Mouse (Mus musculus) C2C12 (cell line): Measurements from ENCODE around the gene Rmi2. TPM values are rescaled to one million over a fixed set of nuclear protein-coding genes. Genes with fewer than 3 reads are reported as not detected.

ENCODE experiments used
- H3K27me3 ChIP-seq: one replicate; pipeline ENCODE4 v1.6.1; 2011; ENCODE audit not compliant: control insufficient read depth, insufficient read depth, insufficient read length
- H3K36me3 ChIP-seq: one replicate; pipeline ENCODE4 v1.6.1; 2011; ENCODE audit not compliant: control insufficient read depth, insufficient read depth
- H3K4me3 ChIP-seq: one replicate; pipeline ENCODE4 v1.5.1; 2011; ENCODE audit warnings: mild to moderate bottlenecking, control low read depth; ENCODE audit not compliant: poor library complexity, insufficient read depth, severe bottlenecking
- H3K79me2 ChIP-seq: one replicate; pipeline ENCODE4 v1.6.1; 2011; ENCODE audit not compliant: control insufficient read depth, insufficient read depth
- H3K79me3 ChIP-seq: one replicate; pipeline ENCODE4 v1.6.1; 2011; ENCODE audit warnings: low read depth, control low read depth
- H3ac ChIP-seq: one replicate; pipeline ENCODE3; 2011; ENCODE audit warnings: low read depth; ENCODE audit not compliant: control insufficient read depth, insufficient read length
- CEBPB ChIP-seq: IDR thresholded peaks from one replicate; pipeline ENCODE4 v1.6.1; 2011; ENCODE audit warnings: low read depth, mild to moderate bottlenecking, control low read depth, moderate library complexity
- CTCF ChIP-seq: IDR thresholded peaks from one replicate; pipeline ENCODE4 v1.5.1; 2011; ENCODE audit not compliant: control insufficient read depth, insufficient read depth, insufficient read length
- FOSL1 ChIP-seq: IDR thresholded peaks from one replicate; pipeline ENCODE4 v1.8.0; 2011; ENCODE audit warnings: mild to moderate bottlenecking, low read length; ENCODE audit not compliant: poor library complexity, insufficient read depth, severe bottlenecking
- MAX ChIP-seq: IDR thresholded peaks from one replicate; pipeline ENCODE4 v1.6.1; 2011; ENCODE audit warnings: mild to moderate bottlenecking, control low read depth
- MYOD1 ChIP-seq: IDR thresholded peaks from one replicate; pipeline ENCODE4 v1.6.1; 2011; ENCODE audit warnings: low read depth; ENCODE audit not compliant: control insufficient read depth, insufficient read length
- MYOG ChIP-seq: IDR thresholded peaks from one replicate; pipeline ENCODE4 v1.6.1; 2011; ENCODE audit not compliant: control insufficient read depth, insufficient read length; ENCODE audit errors: extremely low read depth
- USF1 ChIP-seq: IDR thresholded peaks from one replicate; pipeline ENCODE4 v1.6.1; 2011; ENCODE audit warnings: low read depth, mild to moderate bottlenecking, control low read depth, moderate library complexity
- polyA plus RNA-seq: library from polyadenylated mRNA; unstranded; fragments of >200 nt; fragmentation: generic; extraction: Trizol; gene quantifications from one replicate; pipeline ENCODE4 v1.2.1, GENCODE M21; 2012; ENCODE audit warnings: missing spikeins

Gene Rmi2
- polyA plus RNA-seq, 1 experiment = 2.5 TPM

- TF ChIP-seq CEBPB (no peak), CTCF (no peak)
- Histone ChIP-seq H3K79me3 (no peaks in the 10 kb centered on the region), H3K27me3 (no peaks in the 10 kb centered on the region), H3K4me3 (no peak overlapping the region), H3K36me3 (no peaks in the 10 kb centered on the region), H3K79me2 (no peaks in the 10 kb centered on the region), H3ac (no peak overlapping the region)
These were observed 70.8 kb downstream of the Rmi2 start for GRCm38 (mm10) chr16:10905661-10906113.

DNA sequence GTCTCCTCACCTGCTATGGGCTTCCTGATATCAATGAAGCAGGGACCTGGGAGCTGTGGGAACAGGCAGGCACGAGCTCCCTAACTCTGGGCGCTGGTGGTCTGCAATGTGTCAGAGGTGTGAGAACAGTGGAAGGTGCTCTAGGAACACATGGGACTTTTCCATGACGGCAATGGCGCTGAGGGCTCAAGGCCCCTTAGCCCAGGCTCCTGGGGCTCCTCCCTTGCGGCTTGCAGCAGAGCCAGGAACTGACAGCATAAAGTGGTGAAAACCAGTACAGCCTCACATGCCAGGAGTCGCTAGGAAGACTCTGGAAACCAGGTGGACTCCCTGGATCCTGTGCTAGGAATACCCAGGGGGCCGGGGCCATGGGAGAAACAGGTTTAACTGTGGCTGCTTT, 75.7 kb downstream of the Rmi2 start:
- H3K79me3 ChIP-seq = no peaks in the 10 kb centered on the region
- H3K27me3 ChIP-seq = peaks cover 3% of the 10 kb centered on the region
- TF ChIP-seq FOSL1 (no peak), MAX (no peak), CEBPB (no peak), USF1 (no peak), MYOD1 (no peak), CTCF (no peak), MYOG (no peak)
- H3K36me3 ChIP-seq = no peaks in the 10 kb centered on the region
- no peaks in the 10 kb centered on the region for H3K79me2 ChIP-seq
- no peak overlapping the region for H3K4me3 ChIP-seq
- H3ac ChIP-seq = no peak overlapping the region

DNA sequence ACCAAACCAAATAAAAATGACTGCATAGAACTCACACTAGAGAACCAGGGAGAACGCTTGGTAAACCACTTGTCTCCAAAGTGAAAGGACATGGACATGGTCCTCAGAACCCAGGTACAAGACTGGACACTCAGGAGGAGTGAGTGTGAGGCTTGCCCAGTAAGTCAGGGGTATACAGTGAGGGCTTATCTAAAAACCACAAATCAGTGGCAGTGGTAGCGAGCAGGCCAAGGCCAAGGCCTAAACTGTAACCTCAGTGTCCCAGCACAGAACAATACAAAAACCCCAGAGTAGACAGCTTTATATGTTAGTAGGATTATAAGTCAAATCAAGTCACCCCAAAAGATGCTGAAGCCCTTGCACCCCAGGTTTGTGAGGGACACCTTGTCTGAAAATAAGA, 76.2 kb downstream of the Rmi2 start:
- Histone ChIP-seq H3K27me3 (peaks cover 3% of the 10 kb centered on the region), H3K36me3 (no peaks in the 10 kb centered on the region)

GRCm38 (mm10) chr16:10915066-10915465, 80.2 kb downstream of the Rmi2 start:
- TF ChIP-seq MYOG = no peak
- TF ChIP-seq CTCF = no peak
- TF ChIP-seq MAX = no peak
- TF ChIP-seq MYOD1 = no peak
- no peak for TF ChIP-seq CEBPB
- TF ChIP-seq FOSL1 = no peak
- TF ChIP-seq USF1 = no peak
- no peak overlapping the region for H3K4me3 ChIP-seq
- H3ac ChIP-seq = no peak overlapping the region
- no peaks in the 10 kb centered on the region for H3K79me2 ChIP-seq
- H3K36me3 ChIP-seq = no peaks in the 10 kb centered on the region
- peaks cover 6% of the 10 kb centered on the region for H3K27me3 ChIP-seq
- H3K79me3 ChIP-seq = no peaks in the 10 kb centered on the region

More for the DNA sequence above, 76.2 kb downstream of the Rmi2 start:
- Histone ChIP-seq H3ac (no peak overlapping the region), H3K79me2 (no peaks in the 10 kb centered on the region), H3K79me3 (no peaks in the 10 kb centered on the region), H3K4me3 (no peak overlapping the region)
- no peak for TF ChIP-seq MAX
- TF ChIP-seq CTCF = no peak
- no peak for TF ChIP-seq MYOG
- TF ChIP-seq CEBPB = no peak
- TF ChIP-seq MYOD1 = no peak
- TF ChIP-seq USF1 = no peak
- no peak for TF ChIP-seq FOSL1

- Histone ChIP-seq H3ac (no peak overlapping the region), H3K4me3 (no peak overlapping the region), H3K36me3 (no peaks in the 10 kb centered on the region), H3K27me3 (peaks cover 11% of the 10 kb centered on the region), H3K79me3 (no peaks in the 10 kb centered on the region), H3K79me2 (no peaks in the 10 kb centered on the region)
- TF ChIP-seq MAX (no peak), USF1 (no peak), CEBPB (no peak), MYOD1 (no peak), CTCF (no peak), MYOG (no peak), FOSL1 (no peak)
These were observed 81.4 kb downstream of the Rmi2 start for GRCm38 (mm10) chr16:10916271-10916670.

DNA sequence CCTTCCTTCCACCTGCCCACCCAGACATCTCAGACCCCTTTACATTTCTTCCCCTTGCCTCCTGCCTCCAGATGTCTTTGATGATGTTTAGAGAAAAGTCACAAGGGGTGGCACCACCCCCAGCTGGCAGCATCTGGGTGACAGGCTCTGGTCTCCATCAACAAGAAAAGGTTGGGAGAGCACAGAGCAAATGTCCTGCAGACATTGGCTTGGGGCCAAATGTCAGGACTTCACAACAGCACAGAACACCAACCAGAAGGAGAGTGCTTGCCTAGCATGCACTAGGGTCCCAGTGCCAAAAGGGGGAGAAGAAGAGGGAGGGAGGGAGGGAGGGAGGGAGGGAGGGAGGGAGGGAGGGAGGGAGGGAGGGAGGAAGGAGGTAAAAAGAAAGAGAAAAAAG, 85.0 kb downstream of the Rmi2 start:
- H3K27me3 ChIP-seq = peaks cover 11% of the 10 kb centered on the region
- H3ac ChIP-seq = no peak overlapping the region
- TF ChIP-seq CEBPB = no peak
- TF ChIP-seq FOSL1 = no peak
- TF ChIP-seq CTCF = no peak
- TF ChIP-seq MYOD1 = no peak
- TF ChIP-seq MAX = no peak
- TF ChIP-seq MYOG = no peak
- no peak for TF ChIP-seq USF1
- no peak overlapping the region for H3K4me3 ChIP-seq
- H3K79me2 ChIP-seq = no peaks in the 10 kb centered on the region
- H3K36me3 ChIP-seq = no peaks in the 10 kb centered on the region
- no peaks in the 10 kb centered on the region for H3K79me3 ChIP-seq
